ENCODE assay signal across 23 mouse cellular contexts in the genomic region with DNA sequence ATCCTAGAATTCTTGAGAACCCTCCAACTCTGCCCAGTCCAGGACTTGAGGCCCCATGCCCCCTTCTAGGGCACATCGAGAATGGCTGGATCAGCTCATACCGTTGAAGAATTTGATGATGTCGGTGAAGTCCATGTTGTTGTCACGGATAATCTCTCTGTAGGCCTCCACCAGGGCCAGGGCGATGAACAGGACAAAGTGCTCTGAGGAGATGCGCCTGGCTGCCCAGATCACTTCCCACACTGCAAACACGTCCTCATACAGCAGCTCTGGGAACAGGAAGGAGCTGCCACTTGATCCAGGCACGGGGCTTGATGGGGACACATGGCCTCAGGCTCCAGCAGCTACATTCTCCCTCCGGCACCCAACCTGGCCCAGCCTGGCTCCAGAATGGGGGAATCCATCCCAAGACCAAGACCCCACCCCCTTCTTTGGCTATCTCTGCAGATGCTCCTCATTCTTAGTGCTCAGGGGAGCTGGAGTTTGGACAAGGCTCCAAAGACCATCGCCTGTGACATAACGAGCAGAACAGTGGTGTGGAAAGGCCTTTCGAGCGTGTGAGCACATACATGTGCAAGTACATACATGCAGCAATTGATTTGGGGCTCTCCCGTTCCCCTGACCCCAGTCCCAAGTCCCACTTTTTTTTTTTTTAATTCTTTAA. TPM values are rescaled to one million over a fixed set of nuclear protein-coding genes. Genes with fewer than 3 reads are reported as not detected.
DNase-seq lines count a peak whose midpoint lies in the region; ATAC-seq and TF ChIP-seq lines count a peak whose summit lies in the region.
"Had no signal": no experiment of that assay in that cellular context is flagged by ENCODE, and none has a peak within 500 bp of the region (broad histone marks: within the 10 kb centered on the region; RNA-seq: fewer than 3 reads in every experiment).

No protein-coding gene starts in this region.

- no peaks in the 10 kb centered on the region for H3K9me3 ChIP-seq in kidney, embryonic 15.5 days (replicated peaks)
- no peaks in the 10 kb centered on the region for H3K9me3 ChIP-seq in forebrain, embryonic 14.5 days (replicated peaks; ENCODE audit: control insufficient read depth, low read length)
- H3K9me3 ChIP-seq in midbrain, embryonic 15.5 days = no peaks in the 10 kb centered on the region
- H3K9me3 ChIP-seq: heart, embryonic 13.5 days; limb, embryonic 13.5 days; liver, embryonic 13.5 days; midbrain, embryonic 13.5 days; neural tube, embryonic 12.5 days had no signal

- no peak overlapping the region for H3K4me3 ChIP-seq in layer of hippocampus, adult 2 months
- H3K4me3 ChIP-seq in kidney, embryonic 15.5 days (replicated peaks) = no peak overlapping the region
- no peak overlapping the region for H3K4me3 ChIP-seq in forebrain, embryonic 14.5 days (ENCODE audit: low read depth, low read length)
- no peak overlapping the region for H3K4me3 ChIP-seq in midbrain, embryonic 15.5 days
- H3K4me3 ChIP-seq: heart, adult 2 months; heart, embryonic 13.5 days; limb, embryonic 13.5 days; liver, embryonic 13.5 days; midbrain, embryonic 13.5 days; neural tube, embryonic 12.5 days had no signal

- H3K27me3 ChIP-seq in kidney, embryonic 15.5 days = no peaks in the 10 kb centered on the region
- H3K27me3 ChIP-seq in forebrain, embryonic 14.5 days (replicated peaks; ENCODE audit: control insufficient read depth, insufficient read depth, low read length) = no peaks in the 10 kb centered on the region
- H3K27me3 ChIP-seq in midbrain, embryonic 15.5 days (replicated peaks) = no peaks in the 10 kb centered on the region
- H3K27me3 ChIP-seq: heart, embryonic 13.5 days; limb, embryonic 13.5 days; liver, embryonic 13.5 days; midbrain, embryonic 13.5 days; neural tube, embryonic 12.5 days had no signal

- peak overlapping the region; percentile 28; the same call in 1 of the 2 replicates for H3K27ac ChIP-seq in layer of hippocampus, adult 2 months
- H3K27ac ChIP-seq in kidney, embryonic 15.5 days = peak overlapping the region; percentile 79
- H3K27ac ChIP-seq in forebrain, embryonic 14.5 days (ENCODE audit: low read depth, low read length) = no peak overlapping the region
- no peak overlapping the region for H3K27ac ChIP-seq in midbrain, embryonic 15.5 days
- H3K27ac ChIP-seq: heart, adult 2 months; heart, embryonic 13.5 days; limb, embryonic 13.5 days; liver, embryonic 13.5 days; midbrain, embryonic 13.5 days; neural tube, embryonic 12.5 days had no signal

- H3K4me2 ChIP-seq in kidney, embryonic 15.5 days = no peak overlapping the region
- no peak overlapping the region for H3K4me2 ChIP-seq in forebrain, embryonic 14.5 days (ENCODE audit: low read length)
- no peak overlapping the region for H3K4me2 ChIP-seq in midbrain, embryonic 15.5 days
- H3K4me2 ChIP-seq: heart, embryonic 13.5 days; limb, embryonic 13.5 days; liver, embryonic 13.5 days; lung, embryonic 14.5 days; midbrain, embryonic 13.5 days; neural tube, embryonic 12.5 days had no signal

- WGBS in kidney, embryonic 15.5 days = 60% methylated on average over 14 of the region's 14 CpGs
- 87% methylated on average over 14 of the region's 14 CpGs for WGBS in forebrain, embryonic 14.5 days
- WGBS in midbrain, embryonic 15.5 days = 83% methylated on average over 14 of the region's 14 CpGs

- ATAC-seq in kidney, embryonic 15.5 days (replicated peaks; ENCODE audit: low FRiP score) = 0 out of 2 replicates have a peak, but pooled peaks have one; percentile 22
- no peak for ATAC-seq in monocyte, adult 5-6 weeks (replicated peaks; ENCODE audit: insufficient number of reproducible peaks, low FRiP score, low TSS enrichment, poor library complexity, severe bottlenecking)
- ATAC-seq in forebrain, embryonic 14.5 days = no peak
- ATAC-seq in midbrain, embryonic 15.5 days (replicated peaks) = no peak
- ATAC-seq: forebrain, embryonic 16.5 days; midbrain, embryonic 13.5 days had no signal

- DNase-seq in layer of hippocampus, adult 2 months (ENCODE audit: low spot score in 2 of 2) = no peak
- DNase-seq in layer of hippocampus, adult 9-11 months = no peak
- DNase-seq in kidney, adult 11 months = peak; percentile 81
- DNase-seq in kidney, postnatal 36 days = peak; percentile 78 to 79
- no peak for DNase-seq in forebrain, embryonic 14.5 days (ENCODE audit: low spot score)
- DNase-seq: adrenal gland, adult 8-10 months; cerebellum, adult 18-20 months; cerebellum, postnatal 14 days; embryo, embryonic 11 days; gastrocnemius, postnatal 25 days; heart, adult 2 months; heart, postnatal 14 days; liver, embryonic 13.5 days; lung, embryonic 14.5 days; thymus, postnatal 14 days had no signal

- no peak overlapping the region for H3K9ac ChIP-seq in kidney, embryonic 15.5 days
- H3K9ac ChIP-seq in forebrain, embryonic 14.5 days (ENCODE audit: low read length) = no peak overlapping the region
- no peak overlapping the region for H3K9ac ChIP-seq in midbrain, embryonic 15.5 days
- H3K9ac ChIP-seq: limb, embryonic 13.5 days; liver, embryonic 13.5 days; lung, embryonic 14.5 days; midbrain, embryonic 13.5 days; neural tube, embryonic 12.5 days had no signal

- no peak for TF ChIP-seq CTCF in layer of hippocampus, adult 2 months (conservative IDR thresholded peaks at IDR 0.05)

- H3K36me3 ChIP-seq in kidney, embryonic 15.5 days = peaks cover 9% of the 10 kb centered on the region
- H3K36me3 ChIP-seq in forebrain, embryonic 14.5 days (ENCODE audit: control insufficient read depth, insufficient read depth, low read length) = peaks cover 18% of the 10 kb centered on the region
- H3K36me3 ChIP-seq in midbrain, embryonic 15.5 days (replicated peaks) = peaks cover 23% of the 10 kb centered on the region; the same call in 1 of the 2 replicates
- H3K36me3 ChIP-seq: liver, embryonic 13.5 days had no signal

- peaks cover 45% of the 10 kb centered on the region for H3K4me1 ChIP-seq in kidney, embryonic 15.5 days
- no peaks in the 10 kb centered on the region for H3K4me1 ChIP-seq in forebrain, embryonic 14.5 days (ENCODE audit: control insufficient read depth, insufficient read depth, low read length)
- H3K4me1 ChIP-seq in midbrain, embryonic 15.5 days = peaks cover 5% of the 10 kb centered on the region

RNA-seq across cellular contexts. Expression of gene Mnt, which starts 20.4 kb away (rescaled TPM):
- 10 to 100 TPM; 31.3 to 32.8 TPM for total RNA-seq in layer of hippocampus, adult 2 months (2021)
- 5.0 and 5.7 TPM in 2 replicates for polyA plus RNA-seq in kidney, embryonic 15.5 days (2015; fragmentation: Nextera tagmentation; extraction: Ambion mirVana)
- 8.0 to 14.0 TPM (median 9.5 TPM) in 3 replicates for total RNA-seq in monocyte, adult 5-6 weeks (2017)
- polyA plus RNA-seq in forebrain, embryonic 14.5 days (2014; fragmentation: Nextera tagmentation; extraction: Ambion mirVana) = 6.8 and 7.6 TPM in 2 replicates
- 9.9 and 10.2 TPM in 2 replicates for polyA plus RNA-seq in midbrain, embryonic 15.5 days (2015; fragmentation: Nextera tagmentation; extraction: Ambion mirVana)

RNA-seq across cellular contexts. Expression of gene Sgsm2, which starts 45.7 kb away (rescaled TPM):
- 10 to 100 TPM; 91.7 to 99.3 TPM for total RNA-seq in layer of hippocampus, adult 2 months (2021)
- polyA plus RNA-seq in kidney, embryonic 15.5 days (2015; fragmentation: Nextera tagmentation; extraction: Ambion mirVana) = 6.1 and 7.3 TPM in 2 replicates
- 1.4 to 10.7 TPM (median 3.1 TPM) in 3 replicates for total RNA-seq in monocyte, adult 5-6 weeks (2017)
- 8.3 and 10.6 TPM in 2 replicates for polyA plus RNA-seq in forebrain, embryonic 14.5 days (2014; fragmentation: Nextera tagmentation; extraction: Ambion mirVana)
- polyA plus RNA-seq in midbrain, embryonic 15.5 days (2015; fragmentation: Nextera tagmentation; extraction: Ambion mirVana) = 31.2 and 33.9 TPM in 2 replicates

RNA-seq across cellular contexts. Expression of gene Tsr1, which starts 46.7 kb away (rescaled TPM):
- total RNA-seq in layer of hippocampus, adult 2 months (2021) = 10 to 100 TPM; 32.0 to 36.8 TPM
- polyA plus RNA-seq in kidney, embryonic 15.5 days (2015; fragmentation: Nextera tagmentation; extraction: Ambion mirVana) = 50.6 and 51.4 TPM in 2 replicates
- total RNA-seq in monocyte, adult 5-6 weeks (2017) = 26.3 to 41.9 TPM (median 28.8 TPM) in 3 replicates
- polyA plus RNA-seq in forebrain, embryonic 14.5 days (2014; fragmentation: Nextera tagmentation; extraction: Ambion mirVana) = 33.2 and 38.2 TPM in 2 replicates
- polyA plus RNA-seq in midbrain, embryonic 15.5 days (2015; fragmentation: Nextera tagmentation; extraction: Ambion mirVana) = 26.3 and 28.6 TPM in 2 replicates

Comparison
In these comparisons a context has a peak if more than half of its experiments do, and no peak if none do; other contexts are left out.
1. DNase-seq: peak in kidney, adult 11 months (single experiment) and kidney, postnatal 36 days (2 of 2); none in layer of hippocampus, adult 2 months (0 of 2), layer of hippocampus, adult 9-11 months (single experiment) and forebrain, embryonic 14.5 days (single experiment).
2. H3K27ac ChIP-seq: peak in layer of hippocampus, adult 2 months (single experiment) and kidney, embryonic 15.5 days (single experiment); none in forebrain, embryonic 14.5 days (single experiment) and midbrain, embryonic 15.5 days (single experiment).